Mouse (Mus musculus) pancreas, adult 10 weeks (tissue): ENCODE data around the gene Vmn2r97. TPM values are rescaled to one million over a fixed set of nuclear protein-coding genes. Genes with fewer than 3 reads are reported as not detected.

ENCODE experiments used
- polyA plus RNA-seq: library from polyadenylated mRNA; stranded (reverse); fragments of 350-450 nt; fragmentation: Illumina TruSeq; extraction: RNeasy Lipid Tissue Mini Kit (QIAGEN cat#74804); gene quantifications from one replicate; pipeline ENCODE4 v1.2.3, GENCODE M21; 2015; ENCODE audit warnings: low read depth, low replicate concordance; ENCODE audit not compliant: insufficient read depth

Vmn2r97 gene
- not detected for polyA plus RNA-seq

GRCm38 (mm10) chr17:18914000-18914399 lies at the start of gene Vmn2r97:
Vmn2r97 (plus strand) TSS chr17:18914300.

Other genes with a start within 250 kb of the Vmn2r97 start
- gene Vmn2r98, start 139.2 kb downstream of the Vmn2r97 start, polyA plus RNA-seq = not detected